In the genomic region with DNA sequence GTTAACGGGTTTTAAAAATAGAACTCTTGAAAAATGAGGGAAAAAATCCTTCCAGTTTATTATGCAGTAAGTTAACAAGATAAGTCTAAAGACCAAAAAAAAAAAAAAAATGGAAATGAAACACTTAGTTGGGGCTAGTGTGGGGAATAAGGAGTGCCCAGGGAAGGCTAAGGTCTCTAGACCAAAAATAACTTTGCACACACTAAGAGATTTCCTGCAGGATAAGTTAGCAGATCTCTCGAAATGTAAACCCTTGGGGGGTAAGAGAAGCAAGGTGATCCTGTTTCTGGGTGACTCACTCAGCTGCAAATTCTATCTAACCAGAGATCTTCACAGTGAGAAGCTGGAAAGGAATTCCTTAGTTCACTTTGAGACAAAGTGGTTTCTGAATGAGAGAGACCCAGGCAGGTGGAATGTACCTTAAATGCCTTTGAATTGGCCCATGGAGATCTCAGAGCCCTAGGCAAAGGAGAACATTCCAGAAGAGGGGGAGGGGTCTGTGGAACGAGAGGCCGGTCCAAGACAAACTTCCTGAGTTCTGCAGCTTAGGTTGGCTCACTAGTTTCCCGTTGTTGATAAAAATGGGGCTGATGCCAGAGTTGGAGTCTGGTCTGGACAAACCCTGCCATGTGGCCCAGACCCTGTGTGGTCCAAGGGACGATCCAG, we compare ENCODE assay signal across 9 mouse cellular contexts.
A peak's percentile ranks its signal among the peaks of the same experiment; 100 is the strongest.
DNase-seq lines count a peak whose midpoint lies in the region; ATAC-seq lines count a peak whose summit lies in the region.
"Had no signal": no experiment of that assay in that cellular context is flagged by ENCODE, and none has a peak within 500 bp of the region (broad histone marks: within the 10 kb centered on the region; RNA-seq: fewer than 3 reads in every experiment).

No protein-coding gene starts in this region.

- peak; percentile 12 for DNase-seq in embryo, embryonic 10.5 days (ENCODE audit: low spot score)
- no peak for DNase-seq in embryo, embryonic 11 days
- peak; percentile 89 for DNase-seq in ZHBTc4 (ENCODE audit: low read depth, low spot score)
- peak; percentile 43 to 67 for DNase-seq in heart, postnatal 14 days
- no peak for DNase-seq in hindbrain, embryonic 14.5 days (ENCODE audit: low spot score)
- DNase-seq in spleen, postnatal 36 days (ENCODE audit: low spot score in 2 of 2), result no peak

- H3K9ac ChIP-seq in lung, embryonic 16.5 days (ENCODE audit: low read length), result no peak overlapping the region
- H3K9ac ChIP-seq in hindbrain, embryonic 14.5 days, result no peak overlapping the region
- H3K9ac ChIP-seq: midbrain, embryonic 12.5 days had no signal

- H3K27me3 ChIP-seq in lung, embryonic 16.5 days (ENCODE audit: control insufficient read depth, insufficient read depth, low read depth, low read length), result no peaks in the 10 kb centered on the region
- H3K27me3 ChIP-seq in hindbrain, embryonic 14.5 days (ENCODE audit: control insufficient read depth, insufficient read depth, low read length), result no peaks in the 10 kb centered on the region
- H3K27me3 ChIP-seq: midbrain, embryonic 12.5 days had no signal

- ATAC-seq in lung, embryonic 16.5 days (ENCODE audit: low read depth), result peak; percentile 90
- no peak for ATAC-seq in hindbrain, embryonic 14.5 days (ENCODE audit: low FRiP score)
- no peak for ATAC-seq in monocyte, adult 5-6 weeks (replicated peaks; ENCODE audit: insufficient number of reproducible peaks, low FRiP score, low TSS enrichment, poor library complexity, severe bottlenecking)

- no peaks in the 10 kb centered on the region for H3K9me3 ChIP-seq in lung, embryonic 16.5 days (ENCODE audit: control insufficient read depth, low read length)
- no peaks in the 10 kb centered on the region for H3K9me3 ChIP-seq in hindbrain, embryonic 14.5 days (ENCODE audit: control insufficient read depth, low read length)
- H3K9me3 ChIP-seq: midbrain, embryonic 12.5 days had no signal

- H3K36me3 ChIP-seq in lung, embryonic 16.5 days (ENCODE audit: control insufficient read depth, insufficient read depth, low read length), result no peaks in the 10 kb centered on the region
- H3K36me3 ChIP-seq in hindbrain, embryonic 14.5 days (replicated peaks; ENCODE audit: control insufficient read depth, insufficient read depth), result no peaks in the 10 kb centered on the region
- H3K36me3 ChIP-seq: midbrain, embryonic 12.5 days had no signal

- WGBS in lung, embryonic 16.5 days, result 17% methylated on average over 6 of the region's 6 CpGs
- 80% methylated on average over 6 of the region's 6 CpGs for WGBS in hindbrain, embryonic 14.5 days

- no peak overlapping the region for H3K4me3 ChIP-seq in lung, embryonic 16.5 days (ENCODE audit: low read length)
- no peak overlapping the region for H3K4me3 ChIP-seq in hindbrain, embryonic 14.5 days (replicated peaks; ENCODE audit: low read length)
- H3K4me3 ChIP-seq: midbrain, embryonic 12.5 days had no signal

- intact Hi-C loops in heart, postnatal 14 days (cut with DNase I), result no loop called here

- H3K27ac ChIP-seq in lung, embryonic 16.5 days (ENCODE audit: low read length), result peak overlapping the region; percentile 76
- no peak overlapping the region for H3K27ac ChIP-seq in hindbrain, embryonic 14.5 days
- H3K27ac ChIP-seq: midbrain, embryonic 12.5 days had no signal

- H3K4me2 ChIP-seq in lung, embryonic 16.5 days (ENCODE audit: low read depth, low read length), result no peak overlapping the region
- H3K4me2 ChIP-seq in hindbrain, embryonic 14.5 days (replicated peaks), result no peak overlapping the region
- H3K4me2 ChIP-seq: midbrain, embryonic 12.5 days had no signal

- H3K4me1 ChIP-seq in lung, embryonic 16.5 days (replicated peaks; ENCODE audit: control insufficient read depth, insufficient read depth, low read length), result peaks cover 21% of the 10 kb centered on the region
- H3K4me1 ChIP-seq in hindbrain, embryonic 14.5 days (replicated peaks; ENCODE audit: control insufficient read depth, insufficient read depth, low read length), result no peaks in the 10 kb centered on the region
- H3K4me1 ChIP-seq: midbrain, embryonic 12.5 days had no signal

Comparison
In these comparisons a context has a peak if more than half of its experiments do, and no peak if none do; other contexts are left out.
1. DNase-seq: peak in embryo, embryonic 10.5 days (single experiment), ZHBTc4 (single experiment) and heart, postnatal 14 days (2 of 2); none in embryo, embryonic 11 days (single experiment), hindbrain, embryonic 14.5 days (single experiment) and spleen, postnatal 36 days (0 of 2).